Mouse (Mus musculus) kidney, embryonic 15.5 days (tissue): ENCODE data around the gene Rdh5. TPM values are rescaled to one million over a fixed set of nuclear protein-coding genes. Genes with fewer than 3 reads are reported as not detected.

ENCODE experiments used
- ATAC-seq: fragments of 200-750 bp; cut with Nextera tagmentation; replicated peaks from 2 replicates; pipeline ENCODE4 v1.8.0; 2017; ENCODE audit warnings: moderate TSS enrichment; ENCODE audit not compliant: low FRiP score
- H3K27ac ChIP-seq: fragments of 300-500 bp; sonication (generic); 2 replicates; pipeline ENCODE4 v1.5.1; 2015; ENCODE audit warnings: mild to moderate bottlenecking, inconsistent platforms
- H3K27me3 ChIP-seq: fragments of 300-500 bp; sonication (generic); 2 replicates; pipeline ENCODE4 v1.6.1; 2015; ENCODE audit warnings: inconsistent platforms
- H3K36me3 ChIP-seq: fragments of 300-500 bp; sonication (generic); 2 replicates; pipeline ENCODE4 v1.6.1; 2015; ENCODE audit warnings: inconsistent platforms
- H3K4me1 ChIP-seq: fragments of 300-500 bp; sonication (generic); 2 replicates; pipeline ENCODE4 v1.6.1; 2015; ENCODE audit warnings: inconsistent platforms
- H3K4me2 ChIP-seq: fragments of 300-500 bp; sonication (generic); 2 replicates; pipeline ENCODE4 v1.6.1; 2015; ENCODE audit warnings: moderate library complexity, mild to moderate bottlenecking, inconsistent platforms
- H3K4me3 ChIP-seq: fragments of 300-500 bp; sonication (generic); replicated peaks from 2 replicates; pipeline ENCODE4 v1.5.1; 2015; ENCODE audit warnings: mild to moderate bottlenecking, inconsistent platforms
- H3K9ac ChIP-seq: fragments of 300-500 bp; sonication (generic); 2 replicates; pipeline ENCODE4 v1.6.1; 2015; ENCODE audit warnings: mild to moderate bottlenecking, inconsistent platforms
- H3K9me3 ChIP-seq: fragments of 300-500 bp; sonication (generic); replicated peaks from 2 replicates; pipeline ENCODE4 v1.6.1; 2016; ENCODE audit warnings: inconsistent platforms
- WGBS: fragments of 180-500 bp; shearing (Covaris S2); methylation state at CpG from one replicate; pipeline ENCODE4 v1.1.7; 2015; ENCODE audit warnings: mixed read lengths; 5-methylcytosine and 5-hydroxymethylcytosine counted together
- polyA plus RNA-seq: library from polyadenylated mRNA; unstranded; fragments of >200 nt; fragmentation: Nextera tagmentation; extraction: Ambion mirVana; gene quantifications from 2 replicates; pipeline ENCODE4 v1.2.1, GENCODE M21; 2015

The Rdh5 gene
- polyA plus RNA-seq: 15.3 and 18.8 TPM in 2 replicates

DNA sequence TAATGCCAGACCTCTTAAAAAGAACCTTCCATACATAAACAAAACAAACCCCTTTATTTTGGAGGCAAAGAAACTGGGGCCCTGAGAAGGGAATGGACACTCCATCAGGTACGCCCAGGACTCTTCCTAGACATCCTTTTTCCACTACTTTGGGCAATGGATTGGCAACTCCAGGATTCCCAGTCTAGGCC is at the start of gene Rdh5:
TSS of gene Rdh5 (minus strand) at position 67 of the 191 bp plus-strand sequence.
- ATAC-seq: no peak
- Histone ChIP-seq H3K4me3 (peak within 1 kb of the TSS; percentile 69), H3K9me3 (no peaks in the 10 kb centered on the region), H3K36me3 (peaks cover 11% of the 10 kb centered on the region), H3K27me3 (peaks cover 5% of the 10 kb centered on the region; the same call in 1 of the 2 replicates), H3K27ac (peak within 1 kb of the TSS; percentile 95), H3K4me1 (peaks cover 52% of the 10 kb centered on the region), H3K4me2 (peak within 1 kb of the TSS; percentile 85), H3K9ac (peak within 1 kb of the TSS; percentile 70)
- 14% methylated on average over 1 of the region's 1 CpGs for WGBS

DNA sequence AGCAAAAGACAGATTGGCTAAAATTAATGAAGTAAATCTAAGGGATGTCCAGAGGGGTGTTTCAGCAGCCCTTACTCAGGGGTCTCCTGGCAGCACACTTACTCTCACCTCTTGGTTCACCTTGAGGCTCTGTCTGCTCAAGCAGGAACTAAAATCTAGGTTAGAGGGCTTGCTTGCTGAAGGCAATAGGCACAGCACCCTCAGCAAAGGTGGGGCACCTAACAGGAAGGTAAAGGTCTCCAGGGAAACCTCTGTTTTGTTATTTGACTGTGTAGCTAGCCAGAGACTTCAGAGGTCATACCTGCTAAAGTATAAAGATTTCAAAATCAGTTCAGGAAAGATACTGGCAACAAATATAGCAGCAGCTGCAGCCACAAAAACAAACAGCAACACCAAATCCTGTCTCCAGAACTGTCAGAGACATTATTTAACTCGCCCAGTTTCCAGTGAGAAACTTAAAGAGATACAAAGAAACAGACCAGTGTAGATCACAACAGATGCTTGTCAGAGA is 48.1 kb upstream of the Rdh5 start:
- Histone ChIP-seq H3K36me3 (no peaks in the 10 kb centered on the region), H3K4me3 (no peak overlapping the region), H3K4me2 (no peak overlapping the region), H3K9me3 (no peaks in the 10 kb centered on the region), H3K27ac (no peak overlapping the region), H3K27me3 (no peaks in the 10 kb centered on the region; the same call in none of the 2 replicates), H3K4me1 (no peaks in the 10 kb centered on the region), H3K9ac (no peak overlapping the region)
- no peak for ATAC-seq
- WGBS: 49% methylated on average over 1 of the region's 1 CpGs

DNA sequence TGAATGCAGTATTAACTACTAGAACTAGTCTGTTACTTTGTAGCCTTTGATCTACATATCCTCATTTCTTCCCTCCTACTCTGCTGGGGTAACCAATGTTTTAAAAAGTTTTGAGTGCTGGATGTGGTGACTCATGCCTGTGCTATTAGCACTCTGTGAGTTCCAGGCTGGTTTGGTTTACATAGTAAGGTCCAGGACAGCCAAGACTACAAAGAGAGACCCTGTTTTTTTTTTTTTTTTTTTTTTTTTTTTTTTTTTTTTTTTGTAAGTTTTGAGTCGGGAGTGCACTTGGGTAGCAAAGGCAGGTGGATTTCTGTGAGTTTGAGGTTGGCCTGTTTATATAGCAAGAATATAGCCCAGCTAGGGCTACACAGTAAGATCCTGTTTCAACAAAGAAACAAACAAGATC is 45.7 kb upstream of the Rdh5 start:
- H3K27ac ChIP-seq: no peak overlapping the region
- no peaks in the 10 kb centered on the region for H3K36me3 ChIP-seq
- H3K27me3 ChIP-seq: no peaks in the 10 kb centered on the region; the same call in none of the 2 replicates
- no peak overlapping the region for H3K9ac ChIP-seq
- no peak overlapping the region for H3K4me2 ChIP-seq
- 20% methylated on average over 1 of the region's 1 CpGs for WGBS
- H3K4me1 ChIP-seq: no peaks in the 10 kb centered on the region
- no peak for ATAC-seq
- no peaks in the 10 kb centered on the region for H3K9me3 ChIP-seq
- no peak overlapping the region for H3K4me3 ChIP-seq

DNA sequence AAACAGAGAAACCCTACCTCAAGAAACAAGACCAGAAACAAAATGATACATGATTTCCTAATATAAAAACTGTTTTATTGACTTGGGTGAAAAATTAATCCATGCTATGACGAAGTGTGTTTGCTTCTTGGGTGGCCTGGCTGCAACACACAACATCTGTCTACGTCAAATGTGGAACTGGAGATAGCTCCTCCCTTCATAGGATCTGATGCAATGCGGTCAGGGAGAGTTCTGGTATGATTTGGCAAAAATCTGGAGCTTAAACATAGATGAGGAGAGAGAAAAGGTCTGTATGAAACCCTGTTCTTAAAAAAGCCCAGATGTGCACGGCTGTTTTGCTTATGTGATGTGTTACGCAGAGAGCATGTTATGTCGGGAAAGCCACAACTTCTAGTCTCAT is 43.2 kb upstream of the Rdh5 start:
- no peak overlapping the region for H3K27ac ChIP-seq
- H3K4me1 ChIP-seq: no peaks in the 10 kb centered on the region
- 86% methylated on average over 6 of the region's 6 CpGs for WGBS
- no peak overlapping the region for H3K4me3 ChIP-seq
- no peaks in the 10 kb centered on the region; the same call in none of the 2 replicates for H3K27me3 ChIP-seq
- no peak overlapping the region for H3K4me2 ChIP-seq
- no peaks in the 10 kb centered on the region for H3K36me3 ChIP-seq
- no peak overlapping the region for H3K9ac ChIP-seq
- ATAC-seq: no peak
- no peaks in the 10 kb centered on the region for H3K9me3 ChIP-seq

DNA sequence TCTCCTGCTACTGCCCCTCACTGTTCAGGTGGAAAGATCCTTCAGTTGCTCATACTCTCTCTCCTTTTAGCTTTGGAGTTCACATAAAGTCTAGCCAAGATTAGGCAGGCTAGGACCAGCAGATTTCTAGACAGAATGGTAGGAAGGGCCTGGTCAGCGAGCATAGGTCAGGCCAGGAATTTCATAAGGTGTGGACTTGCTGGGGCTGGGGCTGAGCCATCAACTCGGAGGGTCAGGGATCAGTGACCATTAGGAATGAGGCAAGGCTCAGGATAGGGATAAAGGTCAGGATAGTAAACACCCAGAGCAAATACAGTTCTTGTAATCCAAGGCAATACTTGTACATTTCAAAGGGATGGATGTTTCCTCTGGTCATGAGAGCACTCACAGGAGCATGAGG is 42.3 kb upstream of the Rdh5 start:
- Histone ChIP-seq H3K4me3 (no peak overlapping the region), H3K9me3 (no peaks in the 10 kb centered on the region), H3K27me3 (no peaks in the 10 kb centered on the region), H3K36me3 (no peaks in the 10 kb centered on the region), H3K4me1 (no peaks in the 10 kb centered on the region), H3K4me2 (no peak overlapping the region), H3K27ac (0 out of 2 replicates have a peak overlapping the region, but pooled peaks have one; percentile 32), H3K9ac (no peak overlapping the region)
- ATAC-seq: peak; percentile 71
- 64% methylated on average over 2 of the region's 2 CpGs for WGBS

DNA sequence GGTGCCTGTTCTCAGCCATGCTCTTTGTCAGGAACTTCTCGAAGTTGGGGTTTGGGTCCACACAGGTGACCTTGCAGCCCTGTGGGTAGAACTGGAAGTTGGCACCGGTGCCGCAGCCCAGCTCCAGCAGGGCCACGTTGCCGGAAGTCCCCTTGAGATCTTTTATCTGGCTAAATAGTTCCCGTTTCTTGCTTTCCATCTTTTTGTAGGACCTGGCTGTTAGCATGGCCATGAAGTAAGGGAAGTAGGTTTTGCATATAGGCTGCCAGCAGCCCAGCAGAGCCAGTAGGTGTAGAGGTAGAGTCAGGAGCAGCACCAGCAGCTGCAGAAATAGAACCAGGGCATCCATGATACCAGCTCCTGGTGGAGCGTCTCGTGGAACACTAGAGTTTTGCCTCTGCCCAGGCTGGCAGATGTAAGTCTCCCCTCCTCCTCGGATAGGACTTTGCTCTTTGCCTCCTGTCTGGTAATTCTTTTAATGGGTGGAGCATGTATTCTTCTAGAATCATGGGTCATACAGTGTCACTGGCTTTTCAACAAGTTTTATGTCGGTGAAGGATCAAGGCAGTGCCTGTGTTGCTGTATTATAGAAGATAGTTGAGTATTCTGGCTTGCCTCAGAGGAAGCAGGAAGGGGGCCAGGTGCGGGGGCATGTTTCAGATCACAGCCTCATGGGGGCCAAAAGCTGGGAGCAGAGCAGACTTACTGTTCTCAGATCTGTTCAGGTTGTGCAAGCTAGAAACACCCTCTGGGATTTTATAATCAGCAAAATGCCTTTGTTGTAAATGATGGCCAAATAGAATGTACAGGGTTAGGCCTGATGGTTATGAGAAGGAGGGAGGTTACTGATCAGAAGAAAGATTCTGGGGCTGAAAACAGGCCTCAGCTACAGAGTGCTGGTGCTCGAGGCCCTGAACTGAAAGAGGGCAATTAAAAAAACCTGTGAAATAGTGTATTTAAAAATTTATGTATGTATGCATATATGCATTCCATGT is 38.2 kb upstream of the Rdh5 start, which contains the start of gene Mettl7b:
TSS of gene Mettl7b (minus strand) at position 399 of the 995 bp plus-strand sequence.
- Histone ChIP-seq H3K27ac (no peak within 1 kb of the TSS), H3K9me3 (no peaks in the 10 kb centered on the region), H3K27me3 (0 out of 2 replicates have a peak, but pooled peaks cover 4% of the 10 kb centered on the region), H3K36me3 (no peaks in the 10 kb centered on the region), H3K4me3 (no peak within 1 kb of the TSS), H3K4me2 (no peak within 1 kb of the TSS), H3K9ac (no peak within 1 kb of the TSS), H3K4me1 (no peaks in the 10 kb centered on the region)
- 75% methylated on average over 12 of the region's 12 CpGs for WGBS
- peak; percentile 12; the same call in 1 of the 2 replicates for ATAC-seq

DNA sequence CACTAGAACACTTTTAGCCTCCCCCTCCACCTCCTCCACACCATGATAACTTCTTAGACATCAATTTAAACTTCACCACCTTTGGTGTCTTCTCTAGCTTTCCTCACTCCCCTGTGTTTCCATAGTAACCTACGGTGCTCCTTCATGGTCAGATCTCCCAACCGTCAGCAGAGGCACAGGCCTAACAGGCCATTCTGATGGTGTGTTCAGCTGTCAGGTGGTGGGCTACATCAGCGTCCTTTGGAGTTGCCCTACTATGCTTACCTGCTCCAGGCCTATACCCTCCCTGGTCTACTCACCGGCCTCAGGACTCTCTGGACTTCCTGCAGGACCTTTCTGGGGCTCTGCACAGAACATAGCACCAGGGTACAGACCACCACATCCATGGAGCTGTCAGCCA is 37.5 kb upstream of the Rdh5 start:
- Histone ChIP-seq H3K27ac (no peak overlapping the region), H3K4me1 (no peaks in the 10 kb centered on the region), H3K4me2 (no peak overlapping the region), H3K9me3 (no peaks in the 10 kb centered on the region), H3K27me3 (0 out of 2 replicates have a peak, but pooled peaks cover 4% of the 10 kb centered on the region), H3K36me3 (no peaks in the 10 kb centered on the region), H3K9ac (no peak overlapping the region), H3K4me3 (no peak overlapping the region)
- no peak for ATAC-seq
- WGBS: 64% methylated on average over 4 of the region's 4 CpGs

DNA sequence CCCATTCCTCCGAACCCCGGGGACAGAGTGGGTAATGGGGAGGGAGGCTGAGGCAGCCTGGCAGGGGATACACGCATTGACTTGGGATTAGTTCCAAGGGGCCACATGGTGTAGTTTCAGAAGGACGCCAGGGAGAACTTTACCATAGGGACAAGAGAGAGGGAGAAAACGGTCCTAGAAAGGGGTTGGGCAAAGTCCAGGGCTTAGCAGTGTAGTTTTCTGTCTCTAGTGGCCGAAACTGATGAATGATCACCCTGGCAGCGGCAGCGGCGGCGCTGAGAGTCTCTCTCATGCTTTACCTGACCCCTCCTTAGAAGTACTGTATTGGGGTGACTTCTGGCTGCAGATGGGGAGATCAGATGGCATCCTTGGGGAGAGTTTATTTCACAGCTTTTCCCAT is 35.7 kb upstream of the Rdh5 start:
- no peak overlapping the region for H3K9ac ChIP-seq
- no peak for ATAC-seq
- no peak overlapping the region for H3K4me2 ChIP-seq
- no peaks in the 10 kb centered on the region for H3K9me3 ChIP-seq
- H3K27me3 ChIP-seq: 0 out of 2 replicates have a peak, but pooled peaks cover 4% of the 10 kb centered on the region
- no peak overlapping the region for H3K27ac ChIP-seq
- H3K4me3 ChIP-seq: no peak overlapping the region
- no peaks in the 10 kb centered on the region for H3K4me1 ChIP-seq
- WGBS: 81% methylated on average over 10 of the region's 10 CpGs
- H3K36me3 ChIP-seq: no peaks in the 10 kb centered on the region

DNA sequence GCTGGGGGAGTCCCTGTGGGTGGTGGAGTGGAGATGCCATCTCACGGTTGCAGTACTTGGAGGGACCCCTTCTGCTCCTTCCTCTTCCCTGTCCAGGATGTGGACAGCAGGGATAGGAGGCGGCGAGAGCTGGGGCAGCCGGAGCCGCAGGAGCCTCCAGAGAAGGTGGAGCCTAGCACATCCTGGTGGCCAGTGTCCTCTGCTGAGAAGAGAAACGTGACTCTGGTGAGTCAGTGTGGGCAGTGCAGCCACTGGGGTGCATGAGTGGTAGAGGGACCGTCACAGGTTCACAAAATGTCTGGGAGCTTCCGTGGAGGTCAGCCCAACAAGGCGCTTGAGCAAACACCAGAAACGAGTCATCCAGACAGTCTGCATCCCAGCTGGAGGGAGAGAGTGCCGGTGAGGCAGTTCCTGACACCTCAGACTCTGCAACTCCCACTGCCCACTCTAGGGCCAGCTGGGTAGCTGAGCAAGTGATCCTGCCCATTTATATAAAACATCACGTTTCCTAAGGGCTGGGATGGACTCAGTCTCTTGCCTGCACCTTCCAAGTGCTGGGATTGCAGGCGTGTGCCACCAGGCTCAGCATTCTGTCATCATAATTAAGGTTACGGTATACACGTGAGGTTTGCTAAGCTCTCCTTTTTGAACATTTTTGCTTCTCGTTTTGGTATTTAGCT is 27.7 kb upstream of the Rdh5 start:
- Histone ChIP-seq H3K27me3 (no peaks in the 10 kb centered on the region), H3K36me3 (no peaks in the 10 kb centered on the region), H3K9ac (no peak overlapping the region), H3K27ac (no peak overlapping the region), H3K9me3 (no peaks in the 10 kb centered on the region), H3K4me1 (no peaks in the 10 kb centered on the region), H3K4me3 (no peak overlapping the region), H3K4me2 (no peak overlapping the region)
- WGBS: 54% methylated on average over 16 of the region's 16 CpGs
- ATAC-seq: no peak; the same call in 1 of the 2 replicates

DNA sequence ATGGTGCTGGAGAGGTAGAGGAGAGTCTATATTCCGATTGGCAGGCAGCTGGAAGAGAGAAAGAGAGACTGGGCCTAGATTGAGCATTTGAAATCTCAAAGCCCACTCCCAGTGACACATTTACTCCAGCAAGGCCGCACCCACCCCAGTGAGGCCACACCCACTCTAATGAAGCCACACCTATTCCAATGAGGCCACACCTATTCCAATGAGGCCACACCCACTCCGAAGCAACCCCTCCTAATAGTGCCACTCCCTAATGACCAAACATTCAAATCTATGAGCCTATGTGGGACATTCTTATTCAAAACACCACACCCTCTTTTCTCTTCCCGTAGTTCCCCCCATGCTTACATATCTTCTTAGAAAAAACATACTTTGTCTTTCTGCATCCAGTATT is 24.8 kb upstream of the Rdh5 start:
- ATAC-seq: no peak
- Histone ChIP-seq H3K4me3 (no peak overlapping the region), H3K4me2 (no peak overlapping the region), H3K27ac (no peak overlapping the region), H3K9me3 (no peaks in the 10 kb centered on the region), H3K9ac (no peak overlapping the region), H3K27me3 (no peaks in the 10 kb centered on the region), H3K36me3 (no peaks in the 10 kb centered on the region), H3K4me1 (no peaks in the 10 kb centered on the region)
- 81% methylated on average over 4 of the region's 4 CpGs for WGBS

DNA sequence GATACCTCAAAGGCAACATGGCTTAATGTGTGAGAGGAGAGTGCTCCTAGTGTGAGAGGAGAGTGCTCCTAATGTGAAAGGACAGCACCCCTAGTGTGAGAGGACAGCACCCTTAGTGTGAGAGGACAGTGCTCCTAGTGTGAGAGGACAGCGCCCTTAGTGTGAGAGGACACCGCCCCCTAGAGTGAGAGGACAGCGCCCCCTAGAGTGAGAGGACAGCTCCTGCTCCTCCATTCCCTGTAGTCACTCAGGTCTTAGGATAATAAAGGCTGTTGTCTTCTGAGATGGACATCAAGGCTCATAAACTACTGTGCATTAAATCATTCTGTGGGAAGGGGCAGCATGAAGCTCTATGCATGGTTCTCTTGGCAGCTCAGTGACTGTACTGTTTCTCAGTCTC is 23.0 kb upstream of the Rdh5 start:
- no peak overlapping the region for H3K27ac ChIP-seq
- H3K9ac ChIP-seq: no peak overlapping the region
- no peaks in the 10 kb centered on the region for H3K36me3 ChIP-seq
- no peaks in the 10 kb centered on the region for H3K9me3 ChIP-seq
- H3K4me2 ChIP-seq: no peak overlapping the region
- no peak overlapping the region for H3K4me3 ChIP-seq
- H3K27me3 ChIP-seq: no peaks in the 10 kb centered on the region
- WGBS: 26% methylated on average over 3 of the region's 3 CpGs
- no peaks in the 10 kb centered on the region for H3K4me1 ChIP-seq
- ATAC-seq: 0 out of 2 replicates have a peak, but pooled peaks have one; percentile 6

DNA sequence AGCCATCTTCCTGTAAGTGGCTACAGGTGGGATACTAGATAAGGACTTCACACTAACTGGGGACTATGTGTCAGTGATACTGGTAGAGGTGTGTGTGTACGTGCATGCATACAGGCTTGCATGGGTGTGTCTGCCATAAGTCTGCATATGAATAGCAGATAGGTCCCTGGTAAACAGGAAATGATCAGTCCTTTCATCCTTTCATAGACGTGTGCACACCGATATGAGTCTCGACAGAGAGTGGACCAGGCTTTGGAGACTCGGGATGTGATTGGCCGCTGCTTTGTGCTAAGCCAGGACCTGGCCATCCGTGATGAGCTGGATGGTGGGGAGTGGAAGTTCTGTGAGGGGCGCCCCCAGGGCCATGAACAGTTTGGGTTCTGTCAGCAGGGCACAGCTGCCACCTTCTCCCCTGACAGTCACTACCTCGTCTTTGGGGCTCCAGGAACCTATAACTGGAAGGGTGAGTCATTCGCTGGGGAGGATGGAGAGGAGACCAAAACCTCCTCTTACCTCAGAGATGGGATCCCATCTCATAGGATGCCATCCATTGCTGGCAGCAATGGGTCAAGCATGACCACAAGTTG is 17.9 kb upstream of the Rdh5 start:
- Histone ChIP-seq H3K4me2 (no peak overlapping the region), H3K27ac (no peak overlapping the region), H3K9me3 (no peaks in the 10 kb centered on the region), H3K27me3 (peaks cover 13% of the 10 kb centered on the region), H3K9ac (no peak overlapping the region), H3K36me3 (no peaks in the 10 kb centered on the region), H3K4me3 (no peak overlapping the region), H3K4me1 (no peaks in the 10 kb centered on the region)
- WGBS: 80% methylated on average over 10 of the region's 10 CpGs
- ATAC-seq: no peak
